In the genomic region with DNA sequence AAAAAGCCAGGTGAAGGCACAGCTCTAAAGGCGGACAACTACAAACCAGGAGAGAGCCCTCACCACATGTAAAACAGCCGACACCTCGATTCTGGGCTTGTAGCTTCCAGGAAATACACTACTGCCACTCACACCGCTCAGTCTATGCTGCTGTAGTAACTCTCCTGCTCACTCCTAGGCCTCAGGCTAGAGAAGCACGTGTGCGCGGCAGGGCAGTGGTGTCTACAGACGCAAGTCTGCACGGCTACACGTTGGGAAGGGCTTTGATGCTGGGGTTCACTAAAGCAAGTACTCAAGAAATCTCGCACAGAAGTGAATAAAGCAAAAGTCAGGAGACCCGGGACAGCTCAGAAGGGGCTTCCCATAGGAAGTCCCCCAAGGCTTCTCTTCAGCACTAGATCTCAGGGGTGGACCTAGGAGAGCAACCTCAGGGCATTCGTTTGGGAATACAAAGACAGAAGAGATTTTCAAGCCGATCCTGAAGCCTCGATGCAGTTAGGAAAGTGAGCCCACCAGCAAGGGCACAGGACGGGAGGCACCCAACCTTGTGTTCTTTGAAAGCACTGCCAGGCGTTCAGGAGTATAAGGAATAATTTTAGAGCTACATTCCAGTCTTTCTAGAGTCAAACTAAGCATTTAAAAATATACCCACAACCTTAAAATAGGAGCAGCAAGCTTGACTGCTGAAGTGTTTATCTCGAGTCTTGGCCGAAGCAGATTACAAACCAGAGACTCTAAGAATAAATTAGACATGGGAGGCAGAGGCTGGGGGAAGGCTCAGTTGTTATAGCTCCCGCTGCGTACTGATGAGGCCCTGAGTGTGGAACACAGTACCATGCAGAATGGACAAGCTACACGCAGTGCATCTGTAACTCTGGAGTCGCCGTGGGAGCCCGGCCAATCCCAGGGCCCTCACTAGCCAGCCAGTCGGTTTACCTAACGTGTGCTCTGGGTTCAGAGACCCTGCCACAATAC, we compare ENCODE assay signal across 16 mouse cellular contexts.
DNase-seq lines count a peak whose midpoint lies in the region; ATAC-seq lines count a peak whose summit lies in the region.
"Had no signal": no experiment of that assay in that cellular context is flagged by ENCODE, and none has a peak within 500 bp of the region (broad histone marks: within the 10 kb centered on the region; RNA-seq: fewer than 3 reads in every experiment).

No protein-coding gene starts in this region.

- peak; percentile 93 for DNase-seq in heart, adult 11 months
- no peak for DNase-seq in heart, postnatal 36 days
- peak; percentile 34 for DNase-seq in right cerebral cortex, adult 18-20 months
- DNase-seq in right cerebral cortex, postnatal 25 days: no peak
- DNase-seq in heart, postnatal 14 days: peak; percentile 17 to 25
- DNase-seq in adrenal gland, postnatal 14 days: no peak
- no peak for DNase-seq in ovary, postnatal 10 days (ENCODE audit: low spot score)
- DNase-seq: B cell, adult 2 months; cerebellum, postnatal 25 days; gastrocnemius, postnatal 14 days; kidney, adult 11 months; kidney, postnatal 4 days; layer of hippocampus, postnatal 36 days; lung, adult 18-20 months; thymus, adult 2 months had no signal

- ATAC-seq in activated CD4-positive, CD25-positive, alpha-beta regulatory T cell, adult 4 months: no peak

- intact Hi-C loops in heart, postnatal 36 days (cut with DNase I): loop anchor here (5.0 kb wide), 1 partner anchor 35 kb away; no protein-coding TSS in a partner anchor
- intact Hi-C loops in heart, postnatal 14 days (cut with DNase I): loop anchor here (5.0 kb wide), 1 partner anchor 35 kb away; no protein-coding TSS in a partner anchor

Comparison
In these comparisons a context has a peak if more than half of its experiments do, and no peak if none do; other contexts are left out.
1. DNase-seq: peak in heart, adult 11 months (single experiment), right cerebral cortex, adult 18-20 months (single experiment) and heart, postnatal 14 days (2 of 2); none in heart, postnatal 36 days (0 of 2), right cerebral cortex, postnatal 25 days (single experiment), adrenal gland, postnatal 14 days (single experiment) and ovary, postnatal 10 days (single experiment).